Mouse (Mus musculus): ENCODE data around the gene Fbxl14.
"Not testable (repeated sequence)": the region's sequence is repeated elsewhere in the genome, so short reads cannot be mapped to it uniquely, and the experiment has no call there.

The Fbxl14 gene

DNA sequence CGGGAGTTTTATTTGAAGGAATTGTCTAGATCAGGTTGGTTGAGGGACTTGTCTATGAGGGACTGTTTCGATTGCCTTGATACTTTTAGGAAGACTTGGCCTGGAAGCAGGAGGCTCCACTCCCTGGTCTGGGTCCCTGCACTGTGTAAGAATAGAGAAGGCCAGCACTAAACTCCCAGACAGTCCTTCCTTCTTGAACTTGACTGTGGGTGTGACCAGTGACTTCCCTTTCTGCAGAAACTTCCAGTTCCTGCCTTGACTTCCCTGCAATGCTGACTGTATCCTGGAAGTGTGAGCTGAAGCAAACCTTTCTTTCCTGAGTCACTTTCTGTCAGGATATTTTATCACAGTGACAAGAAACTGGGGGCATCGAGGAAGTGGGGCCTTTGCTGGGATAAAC lies 8.7 kb upstream of the Fbxl14 start:
- no peak for DNase-seq (ENCODE audit: low read depth, low spot score)

DNA sequence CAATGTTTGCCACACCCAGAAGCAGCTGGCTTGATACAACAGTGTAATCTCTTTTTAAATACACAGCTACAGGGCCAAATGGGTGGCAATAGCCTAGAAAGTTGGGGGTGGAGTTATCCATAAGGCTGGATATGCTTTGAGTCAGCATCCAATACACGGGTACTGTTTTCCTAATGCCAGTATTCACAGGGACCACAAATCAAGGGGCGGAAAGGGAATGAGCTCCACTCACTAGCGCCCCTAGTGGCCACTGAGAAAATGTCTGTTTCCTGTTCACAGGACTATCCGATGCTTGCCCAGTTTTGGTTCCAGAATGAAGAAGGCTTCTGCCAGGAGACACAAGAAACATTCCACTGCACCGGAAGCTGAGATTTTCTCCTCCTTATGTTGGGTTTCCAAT lies 7.3 kb upstream of the Fbxl14 start:
- no peak for DNase-seq (ENCODE audit: low read depth, low spot score)

DNA sequence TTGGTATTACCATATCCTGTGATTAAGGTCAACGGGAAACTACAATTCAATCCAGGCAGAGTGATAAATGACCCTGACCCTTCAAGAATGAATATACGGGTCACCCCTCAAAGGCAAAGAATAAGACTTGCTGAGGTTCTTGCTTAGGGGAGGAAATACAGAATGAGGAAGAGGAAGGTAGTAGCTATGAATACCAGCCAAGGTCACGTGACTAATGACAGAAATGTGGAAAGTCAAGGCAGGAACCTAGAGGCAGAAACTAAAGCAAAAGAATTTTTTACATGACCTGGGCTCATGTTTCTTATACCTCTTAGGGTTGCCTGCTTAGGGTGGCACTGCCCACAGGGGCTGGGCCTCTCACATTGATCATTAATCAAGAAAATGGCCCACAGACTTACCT lies 6.8 kb upstream of the Fbxl14 start:
- no peak for DNase-seq (ENCODE audit: low read depth, low spot score)

DNA sequence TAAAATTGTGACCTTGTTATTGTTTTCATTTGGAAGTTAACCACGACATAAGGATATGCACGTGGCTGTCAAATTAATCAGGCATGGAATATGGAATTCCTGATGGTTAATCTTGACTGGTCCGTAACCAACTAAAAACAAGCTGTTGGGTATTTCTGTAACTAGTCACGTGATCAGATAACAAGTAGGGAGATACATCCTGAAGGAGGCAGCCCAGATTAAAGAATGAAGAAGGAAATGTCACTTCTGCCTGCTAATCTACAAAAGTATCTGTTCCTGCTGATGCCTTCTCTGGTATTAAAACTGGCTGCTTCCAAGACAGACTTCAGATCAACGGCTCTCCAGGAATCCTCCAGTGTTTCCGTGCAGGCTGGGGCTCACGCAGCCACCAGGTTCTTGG lies 6.0 kb upstream of the Fbxl14 start:
- DNase-seq (ENCODE audit: low read depth, low spot score) = no peak

DNA sequence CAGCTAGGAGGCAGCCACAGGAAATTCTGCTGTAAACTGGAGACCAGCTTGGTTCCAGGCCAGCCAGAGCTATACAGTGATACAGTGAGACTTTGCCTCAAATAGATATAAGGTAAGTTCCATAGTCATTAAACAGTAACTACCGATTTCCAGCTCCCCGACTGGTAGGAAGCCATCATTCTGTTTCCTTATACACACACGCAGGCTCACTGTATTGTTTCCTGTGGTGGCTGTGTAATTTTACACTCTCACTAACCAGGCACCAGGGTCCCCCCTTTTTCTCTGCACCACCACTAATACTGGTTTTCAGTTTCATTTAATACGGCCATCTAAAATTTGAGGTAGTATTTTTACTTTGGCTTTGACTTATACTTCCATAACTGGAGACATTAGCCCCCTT lies 5.5 kb upstream of the Fbxl14 start:
- no peak for DNase-seq (ENCODE audit: low read depth, low spot score)

DNA sequence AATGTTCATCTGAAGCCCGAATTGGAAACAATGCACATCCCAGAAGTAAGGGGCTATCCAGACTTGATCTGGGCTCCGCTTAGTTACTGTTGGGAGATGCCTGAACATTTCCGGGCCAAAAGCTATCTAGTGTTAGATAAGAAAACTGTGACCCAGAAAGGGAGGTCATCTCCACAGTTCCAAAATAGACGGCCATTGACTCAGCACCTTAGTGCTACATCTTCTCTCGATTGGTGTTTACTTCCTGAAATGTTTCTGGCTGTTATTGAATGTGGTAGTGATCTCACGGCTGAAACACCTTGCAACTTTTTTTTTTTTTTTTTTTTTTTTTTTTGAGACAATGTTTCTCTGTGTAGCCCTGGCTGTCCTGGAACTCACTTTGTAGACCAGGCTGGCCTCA lies 3.5 kb upstream of the Fbxl14 start:
- no peak for DNase-seq (ENCODE audit: low read depth, low spot score)

DNA sequence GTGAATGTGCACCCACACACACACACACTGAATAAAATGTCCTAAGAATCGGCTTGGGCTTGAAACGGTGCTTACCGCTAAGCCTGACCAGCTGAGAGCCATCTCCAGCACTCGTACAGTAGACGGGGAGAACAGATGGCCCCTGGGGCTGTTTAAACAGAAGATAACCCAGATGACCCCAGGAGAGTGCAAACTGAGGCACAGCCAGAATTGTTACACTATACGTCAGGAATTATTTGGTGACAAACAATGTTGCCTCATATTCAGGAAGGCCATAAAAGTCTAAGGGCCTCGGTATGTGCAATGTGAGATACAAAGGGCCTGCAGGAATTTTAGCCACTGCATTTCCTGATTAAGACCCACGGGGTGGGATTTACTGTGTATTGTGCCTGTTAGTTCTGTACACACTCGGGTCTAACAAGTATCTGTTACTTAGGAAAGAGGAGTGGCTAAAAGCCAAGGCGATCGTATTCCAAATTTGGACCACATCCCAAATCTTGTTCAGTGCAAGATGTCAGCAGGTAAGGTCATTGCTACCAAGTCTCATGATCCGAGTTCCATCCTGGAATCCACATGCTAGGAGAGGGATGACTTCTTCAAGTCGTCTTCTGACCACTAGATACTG lies 1.7 kb upstream of the Fbxl14 start:
- DNase-seq (ENCODE audit: low read depth, low spot score) = no peak

DNA sequence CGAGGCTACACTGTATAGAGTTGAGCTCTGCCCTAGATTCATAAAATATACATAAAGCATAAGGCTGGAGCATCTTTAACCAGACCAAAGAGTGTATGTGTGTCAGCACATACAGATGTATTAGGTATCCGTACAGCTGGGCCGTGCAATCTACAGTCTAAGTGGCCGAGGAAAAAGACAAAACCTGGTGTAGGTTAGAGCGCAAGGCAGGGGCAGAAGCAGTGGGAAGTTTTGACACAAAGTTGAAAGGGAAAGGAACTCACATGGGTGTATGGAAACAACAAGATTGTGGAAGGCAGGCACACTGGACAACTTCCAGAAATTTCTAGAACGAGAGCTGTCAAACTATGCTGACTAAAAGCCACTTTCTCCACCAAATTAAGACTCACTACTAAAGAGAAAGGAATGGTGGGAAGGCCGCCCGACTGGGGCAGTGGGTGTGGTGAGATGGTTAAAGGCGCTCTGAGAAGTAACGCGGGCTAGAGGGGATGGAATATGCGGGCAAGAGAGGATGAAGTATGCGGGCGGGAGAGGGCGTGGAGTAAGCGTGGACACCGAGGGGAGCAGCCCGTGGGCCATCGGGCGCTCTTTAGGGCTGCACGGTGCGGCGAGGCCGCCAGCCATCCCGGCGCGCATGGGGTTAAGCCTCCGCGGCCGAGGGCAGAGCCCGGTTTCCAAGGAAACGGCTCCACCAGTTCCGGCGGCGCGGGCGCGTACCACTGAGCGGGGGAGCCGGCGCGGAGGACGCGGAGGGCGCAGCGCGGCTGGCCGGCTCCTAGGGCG lies 717 bp upstream of the Fbxl14 start:
- DNase-seq (ENCODE audit: low read depth, low spot score) = peak; percentile 70

DNA sequence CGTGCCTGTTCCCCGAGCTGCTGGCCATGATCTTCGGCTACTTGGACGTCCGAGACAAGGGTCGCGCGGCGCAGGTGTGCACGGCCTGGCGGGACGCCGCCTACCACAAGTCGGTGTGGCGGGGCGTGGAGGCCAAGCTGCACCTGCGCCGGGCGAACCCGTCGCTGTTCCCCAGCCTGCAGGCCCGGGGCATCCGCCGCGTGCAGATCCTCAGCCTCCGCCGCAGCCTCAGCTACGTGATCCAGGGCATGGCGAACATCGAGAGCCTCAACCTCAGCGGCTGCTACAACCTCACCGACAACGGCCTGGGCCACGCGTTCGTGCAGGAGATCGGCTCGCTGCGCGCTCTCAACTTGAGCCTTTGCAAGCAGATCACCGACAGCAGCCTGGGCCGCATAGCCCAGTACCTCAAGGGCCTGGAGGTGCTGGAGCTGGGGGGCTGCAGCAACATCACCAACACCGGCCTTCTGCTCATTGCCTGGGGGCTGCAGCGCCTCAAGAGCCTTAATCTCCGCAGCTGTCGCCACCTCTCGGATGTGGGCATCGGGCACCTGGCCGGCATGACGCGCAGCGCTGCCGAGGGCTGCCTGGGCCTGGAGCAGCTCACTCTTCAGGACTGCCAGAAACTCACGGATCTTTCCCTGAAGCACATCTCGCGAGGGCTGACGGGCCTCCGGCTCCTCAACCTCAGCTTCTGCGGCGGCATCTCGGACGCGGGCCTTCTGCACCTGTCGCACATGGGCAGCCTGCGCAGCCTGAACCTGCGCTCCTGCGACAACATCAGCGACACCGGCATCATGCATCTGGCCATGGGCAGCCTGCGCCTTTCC lies 623 bp downstream of the Fbxl14 start:
- DNase-seq (ENCODE audit: low read depth, low spot score) = no peak

DNA sequence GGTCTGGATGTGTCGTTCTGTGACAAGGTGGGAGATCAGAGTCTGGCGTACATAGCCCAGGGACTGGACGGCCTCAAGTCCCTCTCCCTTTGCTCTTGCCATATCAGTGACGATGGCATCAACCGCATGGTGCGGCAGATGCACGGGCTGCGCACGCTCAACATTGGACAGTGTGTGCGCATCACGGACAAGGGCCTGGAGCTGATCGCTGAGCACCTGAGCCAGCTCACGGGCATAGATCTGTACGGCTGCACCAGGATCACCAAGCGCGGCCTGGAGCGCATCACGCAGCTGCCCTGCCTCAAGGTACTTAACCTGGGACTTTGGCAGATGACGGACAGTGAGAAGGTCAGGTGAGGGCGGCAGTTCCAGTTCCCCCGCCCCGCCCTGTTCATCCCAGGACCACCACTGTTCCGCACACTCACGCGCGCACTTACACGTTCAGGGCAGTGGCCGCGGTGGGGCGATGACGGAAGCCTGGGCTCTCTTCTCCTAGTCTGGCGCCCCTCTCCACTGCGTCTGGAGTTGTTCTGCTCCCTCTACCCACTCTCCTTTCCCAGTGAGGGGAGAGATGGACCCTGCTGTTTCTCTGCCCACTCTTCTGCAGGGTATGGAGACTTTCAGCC lies 1.4 kb downstream of the Fbxl14 start:
- no peak for DNase-seq (ENCODE audit: low read depth, low spot score)

DNA sequence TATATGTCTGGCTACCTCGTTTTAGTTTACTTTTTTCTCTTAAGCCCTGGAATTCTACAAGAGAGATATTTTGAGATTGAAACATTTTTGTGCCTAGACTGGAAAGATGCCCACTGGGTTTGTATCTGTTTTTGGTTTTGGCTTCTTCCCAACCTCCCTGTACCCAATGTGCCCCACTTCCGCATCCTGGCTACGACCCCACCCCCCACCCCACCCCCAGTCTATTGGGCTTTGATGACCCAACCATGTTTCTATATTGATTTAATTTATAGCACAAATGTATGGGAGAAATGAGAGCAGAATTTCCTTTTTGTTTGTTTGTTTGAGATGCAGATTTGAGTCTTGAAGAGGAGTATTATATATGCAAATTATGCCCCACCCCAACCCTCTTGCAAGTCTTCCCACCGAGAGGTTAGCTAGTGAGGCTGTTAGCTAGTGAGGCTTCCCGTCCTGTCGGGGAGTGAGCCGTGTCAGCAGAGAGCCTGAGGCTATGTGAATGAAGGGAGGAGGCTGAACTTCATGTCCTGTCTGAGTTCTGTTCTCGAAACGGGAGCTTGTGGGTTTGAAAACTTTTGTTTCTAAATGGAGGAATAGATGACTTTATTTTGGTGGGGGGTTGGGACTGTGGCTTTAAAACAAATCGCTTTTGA lies 2.4 kb downstream of the Fbxl14 start:
- DNase-seq (ENCODE audit: low read depth, low spot score) = not testable (repeated sequence)

DNA sequence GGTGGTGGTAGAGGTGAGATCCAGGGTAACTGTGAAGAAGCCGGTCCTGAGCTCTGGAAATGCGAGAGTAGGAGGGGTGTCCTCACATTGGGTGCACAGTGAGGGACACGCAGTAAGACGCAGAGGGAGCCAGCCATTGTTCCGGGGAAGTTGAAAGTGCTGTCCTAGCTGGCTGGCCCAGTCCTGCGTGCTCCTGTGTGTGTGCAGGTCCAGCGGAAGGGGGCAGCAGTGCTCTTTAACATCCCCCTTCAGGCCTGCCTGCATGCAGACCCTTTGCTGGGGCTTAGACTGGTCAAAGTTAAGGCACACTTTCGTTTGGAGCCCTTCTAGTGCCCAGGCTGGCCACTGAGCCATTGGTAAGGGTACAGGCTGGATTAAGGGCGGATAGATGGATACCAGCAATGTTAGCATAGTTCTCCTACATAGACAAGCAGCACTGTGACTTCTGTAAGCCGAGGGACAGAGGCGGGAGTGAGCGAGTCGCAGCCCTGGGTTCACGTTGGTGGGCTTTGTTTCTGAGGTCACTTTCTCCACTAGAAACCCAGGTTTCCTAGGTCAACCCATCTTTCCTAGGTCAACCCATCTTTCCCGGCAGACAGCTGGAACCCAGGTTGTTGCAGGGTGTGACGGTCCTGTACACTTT lies 3.6 kb downstream of the Fbxl14 start:
- no peak for DNase-seq (ENCODE audit: low read depth, low spot score)

DNA sequence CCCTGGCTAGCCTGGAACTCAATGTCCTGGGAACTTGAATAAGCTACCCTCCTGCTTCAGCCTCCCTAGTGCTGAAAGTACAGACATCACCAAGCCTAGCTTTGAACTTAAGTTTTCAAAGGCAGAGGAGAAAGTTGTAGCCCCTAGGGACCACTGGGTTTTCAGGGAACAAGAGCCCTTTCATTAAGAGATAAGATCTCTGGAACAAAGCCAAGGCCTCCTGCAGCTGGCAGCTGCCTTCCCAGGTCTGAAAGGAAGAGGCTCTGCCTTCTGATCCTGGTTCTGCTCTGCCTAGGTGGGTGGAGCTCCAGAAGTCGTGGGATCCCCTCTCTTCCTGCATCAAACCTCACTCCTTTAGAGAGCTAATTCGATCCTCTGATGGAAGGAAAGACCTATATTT lies 6.0 kb downstream of the Fbxl14 start:
- DNase-seq (ENCODE audit: low read depth, low spot score) = no peak

DNA sequence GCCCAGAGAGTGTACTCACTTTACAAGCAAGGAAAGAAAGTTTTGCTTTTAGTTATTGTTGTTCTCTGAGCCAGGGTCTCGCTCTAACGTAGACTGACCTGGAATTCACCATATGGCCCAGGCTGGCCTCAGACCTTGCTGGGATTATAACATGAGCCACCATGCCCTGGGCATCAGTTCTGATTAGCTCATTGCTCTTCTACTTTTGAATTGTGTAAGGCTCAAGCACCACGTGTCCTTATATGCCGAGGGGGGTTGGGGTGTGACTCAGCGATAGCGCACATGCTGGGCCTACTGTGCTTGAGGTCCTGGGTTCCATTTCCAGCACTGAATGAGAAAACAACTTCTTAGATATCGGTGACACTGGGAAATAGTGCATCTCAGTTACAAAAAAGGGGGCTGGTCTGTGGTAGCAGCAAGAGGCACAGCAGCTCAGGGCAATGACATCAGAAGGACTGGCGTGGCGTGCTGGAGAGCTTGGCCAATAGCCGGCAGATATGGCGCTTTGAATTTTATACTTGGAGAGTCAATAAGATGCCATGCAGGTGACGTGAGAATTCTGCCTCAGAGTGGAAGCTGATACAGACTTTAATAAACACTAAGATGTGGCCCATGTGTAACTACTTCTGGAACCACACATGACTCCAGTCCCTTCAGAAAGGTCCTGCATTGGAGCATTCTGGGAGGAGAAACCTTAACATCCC lies 7.1 kb downstream of the Fbxl14 start:
- DNase-seq (ENCODE audit: low read depth, low spot score) = no peak

DNA sequence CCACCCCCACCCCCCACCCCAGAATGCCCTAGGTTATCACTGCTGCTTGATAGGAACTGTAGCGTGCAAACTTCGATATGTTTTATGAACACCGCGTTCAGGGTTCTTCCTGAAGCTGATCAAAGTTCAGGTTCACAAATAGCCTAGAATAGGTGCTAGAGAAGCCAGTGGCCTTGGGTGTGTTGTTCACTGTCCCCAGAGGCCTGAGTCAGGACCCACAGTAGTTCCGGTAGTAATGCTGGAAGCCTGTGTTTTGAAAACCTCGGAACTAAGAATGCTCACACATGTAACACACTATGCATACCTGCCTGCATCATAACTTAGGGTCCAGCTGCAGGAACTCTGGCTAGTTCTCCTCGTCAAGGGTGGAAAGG lies 7.6 kb downstream of the Fbxl14 start:
- no peak for DNase-seq (ENCODE audit: low read depth, low spot score)

DNA sequence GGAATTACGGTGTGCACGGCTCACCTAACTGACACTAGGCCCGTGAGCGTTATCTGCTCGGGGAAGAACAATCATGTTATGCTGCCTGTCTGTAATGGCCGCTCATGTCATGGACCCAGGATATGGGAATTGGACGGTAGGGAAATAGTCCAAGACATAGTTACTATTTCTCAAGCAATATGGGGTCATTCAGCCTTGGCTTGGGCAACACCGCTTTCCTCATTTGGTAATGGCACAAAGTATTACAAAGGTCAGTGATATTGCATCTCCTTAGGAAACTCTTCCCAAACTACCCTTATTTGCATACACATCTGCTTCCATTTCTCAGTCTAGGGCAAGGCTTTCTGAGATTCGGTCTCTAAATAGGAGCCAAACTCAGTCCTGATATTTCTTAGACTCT lies 8.2 kb downstream of the Fbxl14 start:
- DNase-seq (ENCODE audit: low read depth, low spot score) = no peak

DNA sequence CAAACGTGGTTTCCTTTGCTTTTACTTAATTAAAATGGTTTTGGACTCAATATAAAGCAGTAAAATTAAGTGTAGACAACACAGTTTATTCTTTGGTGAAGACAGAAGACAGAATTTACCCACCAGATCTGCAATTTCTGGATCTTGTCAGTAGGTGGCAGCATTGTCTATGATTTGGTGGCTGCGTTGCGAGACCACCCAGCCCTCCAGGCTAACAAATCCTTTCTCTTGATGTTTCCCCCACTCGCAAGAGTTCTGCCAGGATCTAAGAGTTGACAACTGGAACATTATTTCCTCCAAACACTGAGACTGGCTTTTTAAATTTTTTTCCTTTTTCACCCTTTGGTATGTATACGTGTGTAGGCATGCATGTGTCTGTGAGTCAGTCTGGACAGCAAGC lies 10.3 kb downstream of the Fbxl14 start:
- no peak for DNase-seq (ENCODE audit: low read depth, low spot score)

DNA sequence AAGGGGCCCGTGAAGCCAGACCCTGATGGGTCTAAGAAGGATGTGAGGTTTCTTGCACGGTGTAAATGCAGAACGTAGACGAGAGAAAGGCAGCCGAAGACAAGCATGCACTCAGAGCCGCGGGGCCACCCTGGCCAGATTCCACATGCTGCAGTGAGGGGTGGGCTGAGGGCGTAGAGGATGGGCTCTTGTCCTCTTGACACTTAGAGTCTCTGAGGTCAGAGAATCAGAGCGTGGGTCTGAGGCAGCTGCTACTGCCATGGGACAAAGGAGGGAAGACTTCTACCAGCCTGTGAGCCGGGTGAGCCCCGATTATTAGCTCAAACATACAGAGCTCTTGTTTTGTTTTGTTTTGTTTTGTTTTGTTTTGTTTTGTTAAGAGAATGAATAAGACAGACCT lies 11.1 kb downstream of the Fbxl14 start:
- DNase-seq (ENCODE audit: low read depth, low spot score) = no peak

DNA sequence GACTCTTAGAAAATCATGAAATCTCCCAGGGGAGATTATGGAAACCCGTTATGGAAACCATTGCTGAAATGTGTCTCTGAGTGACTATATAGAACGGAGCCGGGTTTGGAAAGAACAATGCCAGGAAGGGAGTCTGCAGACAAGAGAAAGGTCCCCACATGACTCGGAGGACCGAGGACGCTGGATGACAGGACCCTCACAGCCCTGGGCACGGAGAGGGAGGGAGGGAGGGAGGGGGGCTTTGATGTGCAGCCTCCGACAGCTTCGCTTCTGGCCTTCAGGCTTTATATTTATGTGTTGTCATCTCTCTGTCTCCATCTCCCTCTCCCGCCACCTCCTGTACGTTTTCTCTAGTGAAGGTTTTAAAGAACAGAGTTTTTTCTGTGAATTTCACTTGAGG lies 11.5 kb downstream of the Fbxl14 start:
- no peak for DNase-seq (ENCODE audit: low read depth, low spot score)

DNA sequence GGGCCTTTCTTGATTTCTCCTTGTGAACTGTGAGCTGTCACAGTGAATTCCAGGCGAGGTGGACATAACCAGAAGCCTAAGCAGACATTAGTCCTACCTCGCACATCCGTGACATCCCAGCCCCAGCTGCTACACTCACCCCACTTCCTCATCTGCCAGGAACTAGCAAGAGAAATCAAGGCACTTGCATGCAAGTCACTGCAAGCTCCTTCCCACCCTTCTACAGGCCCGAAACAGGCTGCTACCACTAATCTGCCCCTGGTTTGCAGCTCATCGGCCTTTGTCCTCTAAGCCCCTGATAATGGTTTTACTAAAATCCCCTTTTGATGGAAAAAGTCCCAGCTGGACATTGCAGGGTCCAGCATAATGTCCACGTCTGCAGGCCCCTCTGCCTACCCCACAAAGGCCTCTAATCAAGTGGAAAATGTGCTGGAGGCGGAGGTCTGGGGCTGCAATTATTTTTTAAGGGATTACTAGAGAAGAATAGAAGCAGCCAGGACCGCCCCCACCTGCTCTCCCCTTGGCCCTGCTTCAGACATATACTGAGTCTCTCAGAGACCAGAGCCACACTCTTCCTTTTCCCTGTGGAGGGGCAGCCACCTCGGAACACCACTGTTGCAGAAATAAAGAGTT lies 12.6 kb downstream of the Fbxl14 start:
- DNase-seq (ENCODE audit: low read depth, low spot score) = no peak

Data from brain, embryonic 18.5 days (tissue).